Mouse (Mus musculus) E14TG2a.4 (cell line): Measurements from ENCODE around the gene Ice2.

ENCODE experiments used
- CTCF ChIP-seq: conservative IDR thresholded peaks from 2 replicates; pipeline ENCODE4 v1.5.1; 2014; ENCODE audit warnings: low read length
- POU5F1 ChIP-seq: IDR thresholded peaks from 2 replicates; pipeline ENCODE4 v1.6.1; 2014; ENCODE audit warnings: low read length, borderline replicate concordance

DNA sequence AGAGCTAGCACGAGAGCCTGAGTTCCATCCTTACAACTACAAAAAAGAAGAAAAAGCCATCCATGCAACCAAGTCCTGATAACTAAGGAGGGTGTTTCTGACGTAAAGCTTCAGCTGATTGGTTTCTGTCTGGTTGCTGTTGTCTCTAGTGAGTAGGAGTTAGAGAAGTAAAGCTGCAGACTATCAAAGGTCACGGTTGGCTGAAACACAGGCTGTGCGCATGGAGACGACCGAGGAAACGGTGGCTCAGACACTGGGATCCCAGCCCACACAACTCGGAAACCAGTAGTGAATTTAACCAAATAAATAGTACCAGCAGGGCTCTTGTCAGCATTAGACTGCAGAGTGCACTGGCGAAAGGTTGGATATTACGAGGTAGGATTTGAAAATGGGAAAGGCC, 37.5 kb downstream of the Ice2 start:
- TF ChIP-seq CTCF (no peak), POU5F1 (no peak)
